Mouse (Mus musculus) ovary, postnatal 14 days (tissue): ENCODE measurements around the gene Sympk.

Experiments used
- DNase-seq: peaks from one replicate; pipeline ENCODE4 v3.0.0; 2022; ENCODE audit warnings: low spot score

Gene Sympk

GRCm38 (mm10) chr7:19007026-19007977 is 16.9 kb upstream of the Sympk start:
- no peak for DNase-seq

- DNase-seq: no peak
These were observed 13.6 kb upstream of the Sympk start for GRCm38 (mm10) chr7:19010581-19010980.

- DNase-seq: no peak
These were observed 12.1 kb upstream of the Sympk start for GRCm38 (mm10) chr7:19012025-19012621.

GRCm38 (mm10) chr7:19012882-19013281 is 11.3 kb upstream of the Sympk start:
- no peak for DNase-seq

- no peak for DNase-seq
These were observed 9.7 kb upstream of the Sympk start for GRCm38 (mm10) chr7:19014452-19014851.

GRCm38 (mm10) chr7:19016042-19016441 is 8.1 kb upstream of the Sympk start:
- no peak for DNase-seq

- no peak for DNase-seq
These were observed 6.3 kb upstream of the Sympk start for GRCm38 (mm10) chr7:19017909-19018308.

- no peak for DNase-seq
These were observed 3.1 kb upstream of the Sympk start for GRCm38 (mm10) chr7:19021048-19021447.

GRCm38 (mm10) chr7:19022189-19022958 is 1.8 kb upstream of the Sympk start:
- DNase-seq: no peak

GRCm38 (mm10) chr7:19023357-19023814 is 791 bp upstream of the Sympk start, which contains the start of gene Foxa3:
Foxa3 (minus strand) TSS chr7:19023538.
- no peak for DNase-seq

- DNase-seq: no peak
These were observed 541 bp downstream of the Sympk start for GRCm38 (mm10) chr7:19024581-19025255.

- DNase-seq: no peak
These were observed 3.9 kb downstream of the Sympk start for GRCm38 (mm10) chr7:19028067-19028466.

GRCm38 (mm10) chr7:19029084-19029653 is 5.0 kb downstream of the Sympk start:
- no peak for DNase-seq

GRCm38 (mm10) chr7:19031641-19032040 is 7.5 kb downstream of the Sympk start:
- no peak for DNase-seq

- DNase-seq: no peak
These were observed 20.4 kb downstream of the Sympk start for GRCm38 (mm10) chr7:19044616-19045015.

- DNase-seq: no peak
These were observed 22.3 kb downstream of the Sympk start for GRCm38 (mm10) chr7:19046286-19047069.

- no peak for DNase-seq
These were observed 23.9 kb downstream of the Sympk start for GRCm38 (mm10) chr7:19048006-19048527.

GRCm38 (mm10) chr7:19049252-19049651 is 25.1 kb downstream of the Sympk start:
- DNase-seq: no peak

GRCm38 (mm10) chr7:19050172-19050571 is 26.0 kb downstream of the Sympk start:
- no peak for DNase-seq

- no peak for DNase-seq
These were observed 27.0 kb downstream of the Sympk start for GRCm38 (mm10) chr7:19051161-19051560.
